Mouse (Mus musculus) embryonic fibroblast, embryonic 13.5 days (primary cell): ENCODE results near the gene Ccdc106.

Experiments
- CTCF ChIP-seq: IDR thresholded peaks from 2 replicates; pipeline ENCODE4 v1.5.1; 2011; ENCODE audit warnings: mild to moderate bottlenecking, control low read depth, low read length, moderate library complexity, borderline replicate concordance; ENCODE audit not compliant: insufficient read depth
- POLR2A ChIP-seq: IDR thresholded peaks from 2 replicates; pipeline ENCODE4 v1.6.1; 2011; ENCODE audit warnings: low read depth, mild to moderate bottlenecking, control low read depth, low read length, moderate library complexity

- TF ChIP-seq CTCF = no peak
- TF ChIP-seq POLR2A = no peak
These were observed 48.6 kb upstream of the Ccdc106 start for GRCm38 (mm10) chr7:4971710-4972109.
